Mouse (Mus musculus): Measurements from ENCODE around the gene Zfp704. TPM values are rescaled to one million over a fixed set of nuclear protein-coding genes. Genes with fewer than 3 reads are reported as not detected.

Zfp704 gene
- polyA plus RNA-seq, 1 experiment from 2014 or later, result 8.1 TPM

GRCm38 (mm10) chr3:9544421-9544820 lies 65.5 kb downstream of the Zfp704 start:
- no peaks in the 10 kb centered on the region for H3K4me1 ChIP-seq (replicated peaks; ENCODE audit: control insufficient read depth, insufficient read depth, low read length)
- no peak overlapping the region for H3K4me2 ChIP-seq (ENCODE audit: low read depth, low read length, severe bottlenecking)
- H3K4me3 ChIP-seq (ENCODE audit: low read depth, low read length), result no peak overlapping the region
- H3K9ac ChIP-seq (ENCODE audit: low read length), result no peak overlapping the region
- WGBS, result 85% methylated on average over 2 of the region's 2 CpGs
- DNase-seq (ENCODE audit: low spot score) (no peak), ATAC-seq (replicated peaks; ENCODE audit: low FRiP score) (no peak)
- H3K36me3 ChIP-seq (ENCODE audit: control insufficient read depth, insufficient read depth, low read length), result no peaks in the 10 kb centered on the region
- no peaks in the 10 kb centered on the region for H3K27me3 ChIP-seq (ENCODE audit: control insufficient read depth, insufficient read depth, low read length)
- no peak overlapping the region for H3K27ac ChIP-seq (ENCODE audit: low read depth, low read length)
- H3K9me3 ChIP-seq (ENCODE audit: control insufficient read depth, low read length), result no peaks in the 10 kb centered on the region

DNA sequence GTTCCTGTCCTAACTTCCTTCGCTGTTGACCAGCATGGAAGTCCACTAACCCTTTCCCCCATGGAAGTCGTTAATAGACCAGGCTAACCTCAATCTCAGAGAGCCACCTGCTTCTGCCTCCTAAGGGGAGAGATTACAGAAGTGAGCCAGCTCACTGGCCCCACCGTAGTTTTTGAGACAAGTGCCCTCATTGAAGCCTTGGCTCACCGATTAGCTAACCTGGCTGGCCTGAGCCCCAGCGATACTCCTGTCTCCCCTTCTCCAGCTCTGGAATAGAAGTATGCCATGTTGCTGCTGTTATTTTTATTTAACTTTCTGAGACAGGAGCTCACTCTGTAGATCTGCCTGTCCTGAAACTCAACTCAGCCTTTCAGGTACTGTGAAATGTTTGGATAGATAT lies 66.0 kb downstream of the Zfp704 start:
- no peaks in the 10 kb centered on the region for H3K27me3 ChIP-seq (ENCODE audit: control insufficient read depth, insufficient read depth, low read length)
- no peaks in the 10 kb centered on the region for H3K9me3 ChIP-seq (ENCODE audit: control insufficient read depth, low read length)
- H3K4me2 ChIP-seq (ENCODE audit: low read depth, low read length, severe bottlenecking), result no peak overlapping the region
- no peaks in the 10 kb centered on the region for H3K36me3 ChIP-seq (ENCODE audit: control insufficient read depth, insufficient read depth, low read length)
- H3K9ac ChIP-seq (ENCODE audit: low read length), result no peak overlapping the region
- ATAC-seq (replicated peaks; ENCODE audit: low FRiP score), result no peak
- 92% methylated on average over 5 of the region's 5 CpGs for WGBS
- no peak overlapping the region for H3K4me3 ChIP-seq (ENCODE audit: low read depth, low read length)
- H3K4me1 ChIP-seq (replicated peaks; ENCODE audit: control insufficient read depth, insufficient read depth, low read length), result no peaks in the 10 kb centered on the region
- H3K27ac ChIP-seq (ENCODE audit: low read depth, low read length), result no peak overlapping the region
- DNase-seq (ENCODE audit: low spot score), result no peak

DNA sequence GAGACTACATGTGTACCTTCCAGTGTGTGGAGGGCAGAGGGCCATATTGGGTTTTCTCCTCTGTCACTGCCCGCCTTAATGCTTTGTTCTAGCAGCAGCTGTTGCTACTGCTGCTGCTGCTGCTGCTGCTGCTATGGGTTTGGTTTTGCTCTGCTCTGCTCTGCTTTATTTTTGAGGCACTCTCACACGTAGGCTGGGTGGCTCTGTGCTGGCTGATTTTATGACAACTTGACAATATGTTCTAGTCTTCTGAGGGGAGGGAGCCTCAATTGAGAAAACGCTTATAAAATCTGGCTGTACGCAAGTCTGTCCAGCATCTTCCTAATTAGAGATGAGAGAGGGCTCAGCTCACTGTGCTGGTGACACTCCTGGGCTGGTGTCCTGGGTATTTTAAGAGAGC lies 66.4 kb downstream of the Zfp704 start:
- ATAC-seq (replicated peaks; ENCODE audit: low FRiP score), result no peak
- no peak overlapping the region for H3K27ac ChIP-seq (ENCODE audit: low read depth, low read length)

GRCm38 (mm10) chr3:9541561-9541960 lies 68.3 kb downstream of the Zfp704 start:
- no peak overlapping the region for H3K27ac ChIP-seq (ENCODE audit: low read depth, low read length)
- H3K4me3 ChIP-seq (ENCODE audit: low read depth, low read length), result no peak overlapping the region
- no peak for DNase-seq (ENCODE audit: low spot score)
- no peaks in the 10 kb centered on the region for H3K36me3 ChIP-seq (ENCODE audit: control insufficient read depth, insufficient read depth, low read length)
- 90% methylated on average over 14 of the region's 14 CpGs for WGBS
- H3K27me3 ChIP-seq (ENCODE audit: control insufficient read depth, insufficient read depth, low read length), result no peaks in the 10 kb centered on the region
- H3K9me3 ChIP-seq (ENCODE audit: control insufficient read depth, low read length), result no peaks in the 10 kb centered on the region
- ATAC-seq (replicated peaks; ENCODE audit: low FRiP score), result no peak
- H3K4me1 ChIP-seq (replicated peaks; ENCODE audit: control insufficient read depth, insufficient read depth, low read length), result no peaks in the 10 kb centered on the region
- no peak overlapping the region for H3K9ac ChIP-seq (ENCODE audit: low read length)
- no peak overlapping the region for H3K4me2 ChIP-seq (ENCODE audit: low read depth, low read length, severe bottlenecking)

More for the DNA sequence above, 66.4 kb downstream of the Zfp704 start:
- H3K4me1 ChIP-seq (replicated peaks; ENCODE audit: control insufficient read depth, insufficient read depth, low read length), result no peaks in the 10 kb centered on the region
- no peaks in the 10 kb centered on the region for H3K9me3 ChIP-seq (ENCODE audit: control insufficient read depth, low read length)
- no peak for DNase-seq (ENCODE audit: low spot score)
- H3K9ac ChIP-seq (ENCODE audit: low read length), result no peak overlapping the region
- H3K4me3 ChIP-seq (ENCODE audit: low read depth, low read length), result no peak overlapping the region
- no peaks in the 10 kb centered on the region for H3K36me3 ChIP-seq (ENCODE audit: control insufficient read depth, insufficient read depth, low read length)
- H3K4me2 ChIP-seq (ENCODE audit: low read depth, low read length, severe bottlenecking), result no peak overlapping the region
- H3K27me3 ChIP-seq (ENCODE audit: control insufficient read depth, insufficient read depth, low read length), result no peaks in the 10 kb centered on the region
- WGBS, result 76% methylated on average over 4 of the region's 4 CpGs

GRCm38 (mm10) chr3:9538510-9538909 lies 71.4 kb downstream of the Zfp704 start:
- no peak for ATAC-seq (replicated peaks; ENCODE audit: low FRiP score)

DNA sequence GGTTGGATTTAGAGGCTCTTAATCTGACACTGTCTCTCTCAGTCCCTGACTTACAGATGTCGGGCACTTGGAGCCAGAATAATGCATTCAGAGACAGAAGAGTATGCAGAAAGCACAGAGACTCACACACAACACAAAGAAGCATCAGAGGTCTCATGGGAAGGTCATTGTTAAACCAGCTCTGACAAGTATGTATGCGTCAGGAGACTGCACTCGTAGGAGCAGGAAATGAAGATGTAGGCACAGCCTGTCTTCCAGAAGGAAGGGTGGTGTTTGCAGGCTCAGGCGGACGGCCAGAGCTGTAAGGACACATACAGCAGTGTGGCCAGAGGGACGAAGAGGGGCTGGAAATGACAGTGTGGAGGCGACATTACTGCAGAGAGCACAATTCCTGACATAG lies 72.0 kb downstream of the Zfp704 start:
- Histone ChIP-seq H3K27ac (ENCODE audit: low read depth, low read length) (no peak overlapping the region), H3K4me1 (replicated peaks; ENCODE audit: control insufficient read depth, insufficient read depth, low read length) (no peaks in the 10 kb centered on the region), H3K9me3 (ENCODE audit: control insufficient read depth, low read length) (no peaks in the 10 kb centered on the region), H3K4me2 (ENCODE audit: low read depth, low read length, severe bottlenecking) (no peak overlapping the region), H3K27me3 (ENCODE audit: control insufficient read depth, insufficient read depth, low read length) (no peaks in the 10 kb centered on the region), H3K9ac (ENCODE audit: low read length) (no peak overlapping the region), H3K4me3 (ENCODE audit: low read depth, low read length) (no peak overlapping the region), H3K36me3 (ENCODE audit: control insufficient read depth, insufficient read depth, low read length) (no peaks in the 10 kb centered on the region)
- WGBS, result 81% methylated on average over 7 of the region's 7 CpGs
- DNase-seq (ENCODE audit: low spot score), result no peak
- no peak for ATAC-seq (replicated peaks; ENCODE audit: low FRiP score)

More at GRCm38 (mm10) chr3:9538510-9538909, 71.4 kb downstream of the Zfp704 start:
- 91% methylated on average over 2 of the region's 2 CpGs for WGBS
- Histone ChIP-seq H3K4me1 (replicated peaks; ENCODE audit: control insufficient read depth, insufficient read depth, low read length) (no peaks in the 10 kb centered on the region), H3K27me3 (ENCODE audit: control insufficient read depth, insufficient read depth, low read length) (no peaks in the 10 kb centered on the region), H3K27ac (ENCODE audit: low read depth, low read length) (no peak overlapping the region), H3K4me3 (ENCODE audit: low read depth, low read length) (no peak overlapping the region), H3K36me3 (ENCODE audit: control insufficient read depth, insufficient read depth, low read length) (no peaks in the 10 kb centered on the region), H3K9me3 (ENCODE audit: control insufficient read depth, low read length) (no peaks in the 10 kb centered on the region), H3K9ac (ENCODE audit: low read length) (no peak overlapping the region), H3K4me2 (ENCODE audit: low read depth, low read length, severe bottlenecking) (no peak overlapping the region)
- no peak for DNase-seq (ENCODE audit: low spot score)

DNA sequence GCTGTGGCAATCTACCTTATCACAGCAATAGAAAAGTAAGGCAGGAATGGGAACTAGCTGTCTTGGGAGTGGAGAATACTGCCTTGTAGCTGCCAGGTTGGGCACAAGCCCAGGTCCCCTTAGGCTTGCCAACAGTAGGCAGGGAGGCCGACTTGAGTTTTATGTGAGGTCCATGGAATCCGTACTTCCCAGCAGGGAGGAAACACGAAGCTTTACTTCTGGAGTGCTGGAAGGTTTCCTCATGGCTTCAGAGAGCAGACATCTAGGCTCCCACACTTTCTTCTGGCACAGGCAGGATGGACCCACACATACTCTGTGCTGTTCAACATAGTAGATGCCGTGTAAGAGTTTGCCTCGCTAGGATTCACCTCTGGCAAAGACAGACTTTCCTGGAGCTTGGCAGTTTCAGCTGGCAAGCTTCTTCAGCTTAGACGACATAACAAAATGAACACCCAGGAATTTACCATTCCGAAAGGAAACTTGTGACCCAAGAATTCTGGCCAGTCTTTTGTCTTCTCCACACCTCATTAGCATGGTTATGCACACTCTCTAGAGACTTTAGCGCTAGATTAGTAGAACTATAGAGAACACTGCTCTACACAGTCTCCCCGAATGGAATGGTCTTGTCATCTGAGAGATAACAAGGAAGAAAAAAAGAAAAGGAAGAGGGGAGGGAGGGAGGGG lies 79.6 kb downstream of the Zfp704 start:
- WGBS, result 78% methylated on average over 9 of the region's 9 CpGs
- Histone ChIP-seq H3K27me3 (ENCODE audit: control insufficient read depth, insufficient read depth, low read length) (no peaks in the 10 kb centered on the region), H3K4me3 (ENCODE audit: low read depth, low read length) (no peak overlapping the region), H3K9me3 (ENCODE audit: control insufficient read depth, low read length) (no peaks in the 10 kb centered on the region), H3K4me1 (replicated peaks; ENCODE audit: control insufficient read depth, insufficient read depth, low read length) (no peaks in the 10 kb centered on the region), H3K36me3 (ENCODE audit: control insufficient read depth, insufficient read depth, low read length) (no peaks in the 10 kb centered on the region), H3K4me2 (ENCODE audit: low read depth, low read length, severe bottlenecking) (no peak overlapping the region), H3K27ac (ENCODE audit: low read depth, low read length) (no peak overlapping the region), H3K9ac (ENCODE audit: low read length) (no peak overlapping the region)
- ATAC-seq (replicated peaks; ENCODE audit: low FRiP score), result no peak
- DNase-seq (ENCODE audit: low spot score), result no peak

DNA sequence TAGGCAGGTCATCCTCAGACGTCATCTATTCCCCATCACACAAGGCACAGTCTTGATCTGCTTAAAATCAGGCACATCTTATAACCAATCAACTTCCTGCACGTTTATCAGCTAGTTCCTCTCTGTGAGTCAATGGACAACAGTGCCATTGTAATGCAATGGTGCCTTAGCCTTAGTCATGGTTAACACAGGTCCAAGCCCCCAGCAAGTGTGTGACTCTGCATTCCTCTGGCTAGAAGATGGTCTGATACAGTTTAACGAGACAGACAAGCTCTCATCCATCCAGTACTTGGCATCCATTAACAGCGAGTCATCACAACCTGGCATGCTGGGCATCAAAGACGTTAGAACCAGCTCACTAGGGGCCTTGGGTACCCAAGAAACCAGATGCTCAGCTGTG lies 85.5 kb downstream of the Zfp704 start:
- Histone ChIP-seq H3K4me1 (replicated peaks; ENCODE audit: control insufficient read depth, insufficient read depth, low read length) (peaks cover 11% of the 10 kb centered on the region), H3K27me3 (ENCODE audit: control insufficient read depth, insufficient read depth, low read length) (no peaks in the 10 kb centered on the region), H3K4me2 (ENCODE audit: low read depth, low read length, severe bottlenecking) (no peak overlapping the region), H3K9ac (ENCODE audit: low read length) (no peak overlapping the region), H3K9me3 (ENCODE audit: control insufficient read depth, low read length) (no peaks in the 10 kb centered on the region), H3K4me3 (ENCODE audit: low read depth, low read length) (no peak overlapping the region), H3K27ac (ENCODE audit: low read depth, low read length) (no peak overlapping the region), H3K36me3 (ENCODE audit: control insufficient read depth, insufficient read depth, low read length) (no peaks in the 10 kb centered on the region)
- WGBS, result 77% methylated on average over 5 of the region's 5 CpGs
- DNase-seq (ENCODE audit: low spot score) (peak; percentile 36), ATAC-seq (replicated peaks; ENCODE audit: low FRiP score) (no peak)
